In the genomic region with DNA sequence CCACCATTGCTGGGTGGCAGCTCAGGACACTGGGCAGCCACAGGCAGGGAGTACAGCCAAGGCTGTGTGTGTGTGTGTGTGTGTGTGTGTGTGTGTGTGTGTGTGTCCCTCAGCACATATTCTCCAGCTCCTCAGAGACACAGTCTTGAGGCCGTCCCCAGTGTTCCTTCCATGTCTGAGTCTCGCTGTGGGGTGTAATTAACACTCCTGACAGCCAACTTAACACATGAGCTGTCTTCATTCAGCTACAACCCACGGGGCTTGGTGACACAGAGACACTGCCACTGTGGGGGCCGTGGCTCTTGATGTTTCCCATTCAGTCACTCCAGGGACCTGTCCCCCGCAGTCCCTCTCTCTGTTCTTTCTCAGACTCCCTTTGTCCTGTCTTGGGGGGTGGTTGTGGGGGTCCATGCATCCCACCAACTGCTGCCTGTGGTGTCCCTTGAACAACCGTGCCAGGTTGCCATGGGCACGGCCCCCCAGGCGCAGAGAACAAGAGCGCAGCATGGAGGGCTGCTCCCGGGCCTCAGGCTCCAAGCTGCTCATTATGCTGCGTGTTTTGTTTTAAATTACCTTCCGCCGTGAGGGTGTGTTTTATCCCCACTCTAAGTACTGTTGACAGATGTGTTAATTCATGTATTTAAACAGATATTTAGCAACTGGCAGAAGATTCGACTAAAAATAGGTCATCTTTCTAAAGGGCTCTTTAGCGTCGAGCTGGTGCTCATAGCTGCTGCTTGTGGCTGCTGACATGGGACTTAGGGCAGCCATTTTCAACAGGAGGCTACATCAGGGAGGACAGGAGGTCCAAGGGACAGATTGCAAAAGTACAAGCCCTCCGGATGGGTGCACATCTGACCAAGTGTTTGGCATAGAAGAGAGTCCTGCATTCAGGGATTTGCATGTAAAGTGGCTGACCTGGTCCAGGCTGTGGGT, we compare ENCODE assay signal across 9 mouse cellular contexts. TPM values are rescaled to one million over a fixed set of nuclear protein-coding genes. Genes with fewer than 3 reads are reported as not detected.
DNase-seq lines count a peak whose midpoint lies in the region; ATAC-seq and TF ChIP-seq lines count a peak whose summit lies in the region.
"Had no signal": no experiment of that assay in that cellular context is flagged by ENCODE, and none has a peak within 500 bp of the region (broad histone marks: within the 10 kb centered on the region; RNA-seq: fewer than 3 reads in every experiment).

No protein-coding gene starts in this region.

- DNase-seq in cerebellum, adult 11-12 months = peak; percentile 10
- DNase-seq in cerebellum, postnatal 36 days = no peak
- peak; percentile 37 to 56 for DNase-seq in frontal cortex, postnatal 14 days (ENCODE audit: low spot score in 2 of 2)
- DNase-seq in limb, embryonic 14.5 days (ENCODE audit: low spot score) = no peak
- DNase-seq in right cerebral cortex, adult 18-20 months = peak; percentile 71
- DNase-seq in urinary bladder, postnatal 4 days (ENCODE audit: low spot score in 2 of 2) = no peak
- DNase-seq in spleen, adult 18-20 months = no peak
- no peak for DNase-seq in heart, adult 9 months (ENCODE audit: low spot score in 2 of 2)
- DNase-seq: heart, postnatal 4 days had no signal

- no peak overlapping the region for H3K4me2 ChIP-seq in limb, embryonic 14.5 days (replicated peaks; ENCODE audit: low read depth, low read length, severe bottlenecking)

- ATAC-seq in limb, embryonic 14.5 days (ENCODE audit: low FRiP score, low read depth) = no peak

- H3K27me3 ChIP-seq in limb, embryonic 14.5 days (ENCODE audit: control insufficient read depth, insufficient read depth, low read length) = no peaks in the 10 kb centered on the region

- H3K36me3 ChIP-seq in limb, embryonic 14.5 days (ENCODE audit: control insufficient read depth, insufficient read depth, low read length) = no peaks in the 10 kb centered on the region

- 0 out of 2 replicates have a peak overlapping the region, but pooled peaks have one; percentile 14 for H3K9ac ChIP-seq in limb, embryonic 14.5 days (ENCODE audit: low read depth, low read length, severe bottlenecking)

- H3K4me1 ChIP-seq in limb, embryonic 14.5 days (ENCODE audit: control insufficient read depth, insufficient read depth, low read length) = peaks cover 8% of the 10 kb centered on the region; the same call in 1 of the 2 replicates

- H3K27ac ChIP-seq in limb, embryonic 14.5 days (replicated peaks; ENCODE audit: low read depth, low read length) = no peak overlapping the region

- no peak for TF ChIP-seq POLR2A in limb, embryonic 14.5 days (IDR thresholded peaks at IDR 0.05; ENCODE audit: borderline replicate concordance, extremely low read depth, insufficient read depth, insufficient read length)

- no peak overlapping the region for H3K4me3 ChIP-seq in limb, embryonic 14.5 days (replicated peaks; ENCODE audit: low read length)

- 38% methylated on average over 17 of the region's 17 CpGs for WGBS in limb, embryonic 14.5 days

- H3K9me3 ChIP-seq in limb, embryonic 14.5 days (ENCODE audit: control insufficient read depth, low read length) = no peaks in the 10 kb centered on the region

RNA-seq across cellular contexts. Expression of a gene that starts 28.7 kb away (rescaled TPM):
- polyA plus RNA-seq in limb, embryonic 14.5 days (2012; rRNA removed) = 15.2 and 18.9 TPM in 2 replicates
- 25.4 and 36.6 TPM in 2 replicates for polyA plus RNA-seq in limb, embryonic 14.5 days (2014; fragmentation: Nextera tagmentation; extraction: Ambion mirVana)

Comparison
In these comparisons a context has a peak if more than half of its experiments do, and no peak if none do; other contexts are left out.
1. DNase-seq: peak in cerebellum, adult 11-12 months (single experiment), frontal cortex, postnatal 14 days (2 of 2) and right cerebral cortex, adult 18-20 months (single experiment); none in cerebellum, postnatal 36 days (0 of 2), limb, embryonic 14.5 days (single experiment), urinary bladder, postnatal 4 days (0 of 2), spleen, adult 18-20 months (0 of 2) and heart, adult 9 months (0 of 2).